Mouse (Mus musculus): ENCODE data around the gene Ccdc125.

GRCm38 (mm10) chr13:100746090-100746489 lies 76.6 kb downstream of the Ccdc125 start:
- no peak for TF ChIP-seq CTCF (IDR thresholded peaks at IDR 0.05; ENCODE audit: low read depth)
- no peak for TF ChIP-seq EP300 (optimal IDR thresholded peaks at IDR 0.05)
